In the genomic region with DNA sequence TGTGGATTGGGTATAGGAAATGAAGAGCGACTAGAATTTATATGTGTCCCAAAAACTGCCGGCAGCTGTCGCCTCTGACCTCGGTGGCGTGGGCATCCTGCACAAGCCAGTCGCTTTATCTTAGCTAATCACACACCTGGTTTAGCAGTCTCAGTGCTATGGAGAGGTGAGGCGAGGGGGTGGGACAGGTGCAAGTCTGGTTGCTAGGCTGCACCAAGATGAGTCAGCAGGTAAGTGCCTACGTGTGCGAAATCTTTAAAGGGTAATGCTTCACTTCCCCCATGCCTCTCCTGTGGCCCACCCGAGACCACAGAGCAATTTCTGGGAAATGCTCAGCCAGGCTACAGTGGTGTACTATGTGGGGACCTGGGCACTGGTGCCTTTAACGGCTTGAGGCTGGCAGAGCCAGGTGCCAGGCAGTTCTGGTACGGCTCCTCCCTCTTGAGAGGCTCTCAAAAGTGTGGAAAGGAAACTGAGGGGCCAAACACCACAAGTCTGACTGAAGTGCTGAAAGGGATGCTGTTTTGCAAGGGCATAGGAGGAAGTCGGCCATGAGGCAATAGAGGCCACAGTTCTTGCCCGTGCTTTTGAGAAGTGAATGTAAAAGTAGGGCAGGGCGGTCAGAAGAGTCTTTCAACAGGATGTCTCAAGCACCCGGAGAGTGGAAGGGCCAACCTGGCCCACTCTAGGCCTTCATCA, we compare ENCODE assay signal across 10 mouse cellular contexts. TPM values are rescaled to one million over a fixed set of nuclear protein-coding genes. Genes with fewer than 3 reads are reported as not detected.
DNase-seq lines count a peak whose midpoint lies in the region; ATAC-seq and TF ChIP-seq lines count a peak whose summit lies in the region.
"Had no signal": no experiment of that assay in that cellular context is flagged by ENCODE, and none has a peak within 500 bp of the region (broad histone marks: within the 10 kb centered on the region; RNA-seq: fewer than 3 reads in every experiment).

No protein-coding gene starts in this region.

- peak; percentile 44 for ATAC-seq in lung, embryonic 14.5 days (ENCODE audit: insufficient read depth)
- no peak for ATAC-seq in forebrain, embryonic 13.5 days
- ATAC-seq: hindbrain, postnatal 0 days had no signal

- no peaks in the 10 kb centered on the region for H3K9me3 ChIP-seq in lung, embryonic 14.5 days (ENCODE audit: low read depth, low read length)
- no peaks in the 10 kb centered on the region for H3K9me3 ChIP-seq in forebrain, embryonic 13.5 days (replicated peaks)

- H3K4me2 ChIP-seq in lung, embryonic 14.5 days, result 0 out of 2 replicates have a peak overlapping the region, but pooled peaks have one; percentile 31
- H3K4me2 ChIP-seq in forebrain, embryonic 13.5 days, result no peak overlapping the region

- H3K36me3 ChIP-seq in lung, embryonic 14.5 days (ENCODE audit: insufficient read depth), result no peaks in the 10 kb centered on the region
- H3K36me3 ChIP-seq in forebrain, embryonic 13.5 days (ENCODE audit: poor library complexity, severe bottlenecking), result no peaks in the 10 kb centered on the region
- no peaks in the 10 kb centered on the region for H3K36me3 ChIP-seq in kidney, adult 2 months (ENCODE audit: control insufficient read depth, insufficient read depth, low read length)

- DNase-seq in CD8-positive naive resting alpha-beta T cell, adult 2 months (ENCODE audit: low read depth in 2 of 2, low spot score in 2 of 2), result peak; percentile 15 to 46
- DNase-seq in brain, adult 2 months (ENCODE audit: low read depth, low spot score), result peak; percentile 48
- DNase-seq in lung, embryonic 14.5 days, result peak; percentile 33
- DNase-seq in spleen, postnatal 36 days (ENCODE audit: low spot score in 2 of 2), result peak; percentile 55 to 64
- no peak for DNase-seq in left cerebral cortex, adult 9 months (ENCODE audit: low spot score in 2 of 2)
- DNase-seq in retina, postnatal 1 day, result no peak
- no peak for DNase-seq in kidney, adult 2 months
- DNase-seq: cerebellum, adult 9-11 months had no signal

- no peak overlapping the region for H3K4me3 ChIP-seq in lung, embryonic 14.5 days (ENCODE audit: low read depth, low read length)
- no peak overlapping the region for H3K4me3 ChIP-seq in forebrain, embryonic 13.5 days
- H3K4me3 ChIP-seq in kidney, adult 2 months (ENCODE audit: insufficient read depth, low read depth, low read length), result no peak overlapping the region

- no peak for TF ChIP-seq CTCF in lung, embryonic 14.5 days (IDR thresholded peaks at IDR 0.05; ENCODE audit: low read depth)
- no peak for TF ChIP-seq CTCF in kidney, adult 2 months (conservative IDR thresholded peaks at IDR 0.05; ENCODE audit: insufficient read depth, insufficient read length, low read depth, low read length)

- WGBS in lung, embryonic 14.5 days, result 54% methylated on average over 16 of the region's 16 CpGs
- WGBS in forebrain, embryonic 13.5 days, result 83% methylated on average over 16 of the region's 16 CpGs
- WGBS in kidney, adult 2 months, result 68% methylated on average over 16 of the region's 16 CpGs

- H3K27ac ChIP-seq in lung, embryonic 14.5 days (ENCODE audit: low read depth), result 0 out of 2 replicates have a peak overlapping the region, but pooled peaks have one; percentile 5
- H3K27ac ChIP-seq in forebrain, embryonic 13.5 days, result no peak overlapping the region
- H3K27ac ChIP-seq in kidney, adult 2 months (ENCODE audit: insufficient read depth, low read depth, low read length), result no peak overlapping the region
- H3K27ac ChIP-seq: hindbrain, postnatal 0 days had no signal

- TF ChIP-seq POLR2A in kidney, adult 2 months (IDR thresholded peaks at IDR 0.05; ENCODE audit: low read depth, low read length), result no peak

- no peaks in the 10 kb centered on the region for H3K27me3 ChIP-seq in lung, embryonic 14.5 days (ENCODE audit: insufficient read depth, low read length)
- H3K27me3 ChIP-seq in forebrain, embryonic 13.5 days, result no peaks in the 10 kb centered on the region
- H3K27me3 ChIP-seq in kidney, adult 2 months (replicated peaks; ENCODE audit: control insufficient read depth, insufficient read depth, low read length), result no peaks in the 10 kb centered on the region

- no peak overlapping the region for H3K9ac ChIP-seq in lung, embryonic 14.5 days
- H3K9ac ChIP-seq in forebrain, embryonic 13.5 days, result no peak overlapping the region

- no peaks in the 10 kb centered on the region for H3K4me1 ChIP-seq in lung, embryonic 14.5 days (ENCODE audit: insufficient read depth)
- H3K4me1 ChIP-seq in forebrain, embryonic 13.5 days, result no peaks in the 10 kb centered on the region
- H3K4me1 ChIP-seq in kidney, adult 2 months (ENCODE audit: control insufficient read depth, insufficient read depth, low read length), result no peaks in the 10 kb centered on the region

RNA-seq across cellular contexts. Expression of a gene that starts 12.3 kb away (rescaled TPM):
- polyA plus RNA-seq in lung, embryonic 14.5 days (2014; fragmentation: Nextera tagmentation; extraction: Ambion mirVana), result not detected in 2 replicates
- polyA plus RNA-seq in forebrain, embryonic 13.5 days (2015; fragmentation: Nextera tagmentation; extraction: Ambion mirVana), result not detected in 2 replicates
- polyA plus RNA-seq in kidney, adult 2 months (2012; rRNA removed), result 0.07 and 0.19 TPM in 2 replicates

RNA-seq across cellular contexts. Expression of a gene that starts 12.9 kb away (rescaled TPM):
- not detected in 2 replicates for polyA plus RNA-seq in lung, embryonic 14.5 days (2014; fragmentation: Nextera tagmentation; extraction: Ambion mirVana)
- not detected in 2 replicates for polyA plus RNA-seq in forebrain, embryonic 13.5 days (2015; fragmentation: Nextera tagmentation; extraction: Ambion mirVana)
- polyA plus RNA-seq in kidney, adult 2 months (2012; rRNA removed), result not detected in 2 replicates
- polyA plus RNA-seq: hindbrain, postnatal 0 days had no signal

RNA-seq across cellular contexts. Expression of a gene that starts 23.9 kb away (rescaled TPM):
- polyA plus RNA-seq in lung, embryonic 14.5 days (2014; fragmentation: Nextera tagmentation; extraction: Ambion mirVana), result 115 and 127 TPM in 2 replicates
- polyA plus RNA-seq in forebrain, embryonic 13.5 days (2015; fragmentation: Nextera tagmentation; extraction: Ambion mirVana), result 133 and 137 TPM in 2 replicates
- 17.7 and 24.5 TPM in 2 replicates for polyA plus RNA-seq in kidney, adult 2 months (2012; rRNA removed)

RNA-seq across cellular contexts. Expression of a gene that starts 44.7 kb away (rescaled TPM):
- 1.8 and 2.8 TPM in 2 replicates for polyA plus RNA-seq in lung, embryonic 14.5 days (2014; fragmentation: Nextera tagmentation; extraction: Ambion mirVana)
- polyA plus RNA-seq in forebrain, embryonic 13.5 days (2015; fragmentation: Nextera tagmentation; extraction: Ambion mirVana), result 0.96 and 1.2 TPM in 2 replicates
- polyA plus RNA-seq in kidney, adult 2 months (2012; rRNA removed), result 8.0 and 9.4 TPM in 2 replicates

RNA-seq across cellular contexts. Expression of a gene that starts 49.2 kb away (rescaled TPM):
- polyA plus RNA-seq in lung, embryonic 14.5 days (2014; fragmentation: Nextera tagmentation; extraction: Ambion mirVana), result 16.1 and 16.7 TPM in 2 replicates
- 8.4 and 11.3 TPM in 2 replicates for polyA plus RNA-seq in forebrain, embryonic 13.5 days (2015; fragmentation: Nextera tagmentation; extraction: Ambion mirVana)
- polyA plus RNA-seq in kidney, adult 2 months (2012; rRNA removed), result 10.7 and 10.9 TPM in 2 replicates

Comparison
In these comparisons a context has a peak if more than half of its experiments do, and no peak if none do; other contexts are left out.
1. DNase-seq: peak in CD8-positive naive resting alpha-beta T cell, adult 2 months (2 of 2), brain, adult 2 months (single experiment), lung, embryonic 14.5 days (single experiment) and spleen, postnatal 36 days (2 of 2); none in left cerebral cortex, adult 9 months (0 of 2), retina, postnatal 1 day (single experiment) and kidney, adult 2 months (single experiment).